Mouse (Mus musculus) bone marrow macrophage, adult 2 months (primary cell): ENCODE measurements at regions not wholly inside any gene's neighbourhood (a gene's known extent, or its start where the extent isn't known, plus 50 kb on each side); places are given as distances from the start of the nearest gene placed in this dataset.

Source experiments
- CTCF ChIP-seq: IDR thresholded peaks from 2 replicates; pipeline ENCODE4 v1.5.1; 2012; ENCODE audit warnings: low read depth, mild to moderate bottlenecking, low read length, moderate library complexity
- POLR2A ChIP-seq: IDR thresholded peaks from 2 replicates; pipeline ENCODE4 v1.6.1; 2012; ENCODE audit warnings: mild to moderate bottlenecking, low read depth, low read length, borderline replicate concordance

DNA sequence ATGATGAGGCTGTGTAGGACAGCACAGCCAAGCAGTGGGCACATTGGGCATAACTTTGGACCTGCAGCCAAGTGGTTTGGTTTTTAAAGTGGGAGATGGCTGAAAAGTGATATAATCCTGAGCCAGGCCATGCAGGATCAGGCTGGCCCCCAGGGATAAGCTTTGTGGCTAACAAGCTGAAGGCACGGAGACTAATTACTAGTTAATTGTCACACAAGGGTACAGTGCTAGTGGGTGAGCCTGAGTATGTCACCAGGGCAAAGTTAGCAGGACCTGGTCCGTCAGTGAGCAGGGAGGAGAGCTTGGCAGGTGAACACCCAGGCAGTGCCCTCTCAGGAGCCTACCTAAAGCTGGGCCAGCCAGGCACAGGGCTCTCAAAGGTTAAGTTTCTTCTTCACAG, 295.7 kb downstream of the Fut8 start:
- TF ChIP-seq POLR2A (no peak), CTCF (no peak)
